Mouse (Mus musculus) cortical plate, adult 2 months (tissue): ENCODE results near the gene Tead1. TPM values are rescaled to one million over a fixed set of nuclear protein-coding genes. Genes with fewer than 3 reads are reported as not detected.

Experiments used
- H3K27ac ChIP-seq: fragments of 200-500 bp; 2 replicates; pipeline ENCODE4 v1.5.1; 2012; ENCODE audit warnings: low read length, control low read depth, inconsistent platforms; ENCODE audit not compliant: insufficient read depth
- H3K4me1 ChIP-seq: fragments of 200-500 bp; 2 replicates; pipeline ENCODE4 v1.6.1; 2011; ENCODE audit warnings: low read length; ENCODE audit not compliant: control insufficient read depth, insufficient read depth
- H3K4me3 ChIP-seq: fragments of 200-500 bp; 2 replicates; pipeline ENCODE4 v1.5.1; 2011; ENCODE audit warnings: mild to moderate bottlenecking, low read length, control low read depth; ENCODE audit not compliant: insufficient read depth
- CTCF ChIP-seq: fragments of 200-500 bp; IDR thresholded peaks from 2 replicates; pipeline ENCODE4 v1.5.1; 2011; ENCODE audit warnings: mild to moderate bottlenecking, control low read depth, low read length; ENCODE audit not compliant: insufficient read depth; ENCODE audit errors: extremely low read depth
- POLR2A ChIP-seq: fragments of 200-500 bp; IDR thresholded peaks from 2 replicates; pipeline ENCODE4 v1.6.1; 2011; ENCODE audit warnings: mild to moderate bottlenecking, low read length, control low read depth; ENCODE audit not compliant: insufficient read depth; ENCODE audit errors: extremely low read depth
- polyA plus RNA-seq: library from polyadenylated mRNA; depleted of rRNA; stranded (reverse); fragments of >200 nt; gene quantifications from 2 replicates; pipeline ENCODE4 v1.2.3, GENCODE M21; 2012

Gene Tead1
- polyA plus RNA-seq, 1 experiment, result 6.4 TPM

GRCm38 (mm10) chr7:112851281-112851744 lies 172.2 kb downstream of the Tead1 start:
- Histone ChIP-seq H3K4me3 (no peak overlapping the region), H3K4me1 (peaks cover 5% of the 10 kb centered on the region), H3K27ac (no peak overlapping the region)
- TF ChIP-seq CTCF, result no peak
- TF ChIP-seq POLR2A, result no peak

GRCm38 (mm10) chr7:112852149-112852839 lies 173.2 kb downstream of the Tead1 start:
- H3K4me1 ChIP-seq, result peaks cover 5% of the 10 kb centered on the region
- TF ChIP-seq CTCF, result no peak
- TF ChIP-seq POLR2A, result no peak
- H3K27ac ChIP-seq, result no peak overlapping the region
- no peak overlapping the region for H3K4me3 ChIP-seq

- Histone ChIP-seq H3K27ac (no peak overlapping the region), H3K4me3 (no peak overlapping the region), H3K4me1 (peaks cover 5% of the 10 kb centered on the region)
- TF ChIP-seq POLR2A (no peak), CTCF (no peak)
Measured at GRCm38 (mm10) chr7:112853857-112854256, 174.7 kb downstream of the Tead1 start.

- TF ChIP-seq CTCF, result no peak
- Histone ChIP-seq H3K27ac (no peak overlapping the region), H3K4me3 (no peak overlapping the region), H3K4me1 (peaks cover 5% of the 10 kb centered on the region)
Measured at GRCm38 (mm10) chr7:112854516-112854915, 175.4 kb downstream of the Tead1 start.

GRCm38 (mm10) chr7:112855419-112855818 lies 176.3 kb downstream of the Tead1 start:
- peaks cover 5% of the 10 kb centered on the region for H3K4me1 ChIP-seq
- H3K27ac ChIP-seq, result no peak overlapping the region
- TF ChIP-seq POLR2A (no peak), CTCF (no peak)
- no peak overlapping the region for H3K4me3 ChIP-seq

- Histone ChIP-seq H3K4me1 (peaks cover 5% of the 10 kb centered on the region), H3K4me3 (no peak overlapping the region), H3K27ac (no peak overlapping the region)
- TF ChIP-seq POLR2A, result no peak
- TF ChIP-seq CTCF, result no peak
Measured at GRCm38 (mm10) chr7:112856121-112856571, 177.0 kb downstream of the Tead1 start.

GRCm38 (mm10) chr7:112856583-112856982 lies 177.5 kb downstream of the Tead1 start:
- Histone ChIP-seq H3K27ac (no peak overlapping the region; the same call in 1 of the 2 replicates), H3K4me1 (peaks cover 5% of the 10 kb centered on the region), H3K4me3 (no peak overlapping the region)
- TF ChIP-seq POLR2A (no peak), CTCF (no peak)

GRCm38 (mm10) chr7:112859887-112860286 lies 180.8 kb downstream of the Tead1 start:
- Histone ChIP-seq H3K4me3 (no peak overlapping the region), H3K4me1 (peaks cover 8% of the 10 kb centered on the region), H3K27ac (no peak overlapping the region)
- TF ChIP-seq POLR2A (no peak), CTCF (no peak)

- Histone ChIP-seq H3K4me3 (no peak overlapping the region), H3K27ac (no peak overlapping the region), H3K4me1 (0 out of 2 replicates have a peak, but pooled peaks cover 2% of the 10 kb centered on the region)
- TF ChIP-seq CTCF (no peak), POLR2A (no peak)
Measured at GRCm38 (mm10) chr7:112862086-112862485, 183.0 kb downstream of the Tead1 start.

- TF ChIP-seq POLR2A, result no peak
- no peak for TF ChIP-seq CTCF
- Histone ChIP-seq H3K27ac (no peak overlapping the region), H3K4me3 (no peak overlapping the region), H3K4me1 (0 out of 2 replicates have a peak, but pooled peaks cover 2% of the 10 kb centered on the region)
Measured at GRCm38 (mm10) chr7:112864188-112864587, 185.1 kb downstream of the Tead1 start.
